Comparison of ENCODE assay signal across 12 mouse cellular contexts in genomic region chr4:62561630-62562001, GRCm38 (mm10). TPM values are rescaled to one million over a fixed set of nuclear protein-coding genes. Genes with fewer than 3 reads are reported as not detected.
DNase-seq lines count a peak whose midpoint lies in the region; ATAC-seq lines count a peak whose summit lies in the region.
"Had no signal": no experiment of that assay in that cellular context is flagged by ENCODE, and none has a peak within 500 bp of the region (broad histone marks: within the 10 kb centered on the region; RNA-seq: fewer than 3 reads in every experiment).

No protein-coding gene starts in this region.

- peaks cover 17% of the 10 kb centered on the region for H3K4me1 ChIP-seq in heart, embryonic 10.5 days
- no peaks in the 10 kb centered on the region for H3K4me1 ChIP-seq in forebrain, embryonic 11.5 days (replicated peaks; ENCODE audit: control insufficient read depth, insufficient read depth, low read length)
- H3K4me1 ChIP-seq in hindbrain, embryonic 14.5 days (replicated peaks; ENCODE audit: control insufficient read depth, insufficient read depth, low read length) = no peaks in the 10 kb centered on the region
- H3K4me1 ChIP-seq in midbrain, embryonic 14.5 days (ENCODE audit: control insufficient read depth, insufficient read depth, low read length) = no peaks in the 10 kb centered on the region

- no peak overlapping the region for H3K9ac ChIP-seq in forebrain, embryonic 11.5 days (ENCODE audit: low read length)
- H3K9ac ChIP-seq in hindbrain, embryonic 14.5 days = peak overlapping the region; percentile 26; the same call in 1 of the 2 replicates
- no peak overlapping the region; the same call in 1 of the 2 replicates for H3K9ac ChIP-seq in midbrain, embryonic 14.5 days (replicated peaks; ENCODE audit: low read length)

- no peak overlapping the region for H3K4me2 ChIP-seq in forebrain, embryonic 11.5 days (ENCODE audit: low read depth, low read length, severe bottlenecking)
- H3K4me2 ChIP-seq in hindbrain, embryonic 14.5 days (replicated peaks) = no peak overlapping the region
- H3K4me2 ChIP-seq in midbrain, embryonic 14.5 days (ENCODE audit: low read length) = no peak overlapping the region
- H3K4me2 ChIP-seq: liver, embryonic 11.5 days had no signal

- peak overlapping the region; percentile 25; the same call in 1 of the 2 replicates for H3K27ac ChIP-seq in heart, embryonic 10.5 days
- H3K27ac ChIP-seq in forebrain, embryonic 11.5 days (ENCODE audit: low read depth, low read length) = no peak overlapping the region
- H3K27ac ChIP-seq in hindbrain, embryonic 14.5 days = no peak overlapping the region
- peak overlapping the region; percentile 43 for H3K27ac ChIP-seq in midbrain, embryonic 14.5 days (replicated peaks; ENCODE audit: low read depth, low read length)

- H3K36me3 ChIP-seq in heart, embryonic 10.5 days = no peaks in the 10 kb centered on the region
- H3K36me3 ChIP-seq in forebrain, embryonic 11.5 days (ENCODE audit: control insufficient read depth, insufficient read depth, low read length) = no peaks in the 10 kb centered on the region
- no peaks in the 10 kb centered on the region for H3K36me3 ChIP-seq in hindbrain, embryonic 14.5 days (replicated peaks; ENCODE audit: control insufficient read depth, insufficient read depth)
- no peaks in the 10 kb centered on the region for H3K36me3 ChIP-seq in midbrain, embryonic 14.5 days (ENCODE audit: control insufficient read depth, insufficient read depth, low read length)

- peak; percentile 16; the same call in 1 of the 2 replicates for ATAC-seq in forebrain, embryonic 11.5 days (replicated peaks; ENCODE audit: low FRiP score)
- ATAC-seq in hindbrain, embryonic 14.5 days (ENCODE audit: low FRiP score) = peak; percentile 23; the same call in 1 of the 2 replicates
- ATAC-seq in midbrain, embryonic 14.5 days (ENCODE audit: low FRiP score, low TSS enrichment) = peak; percentile 51; the same call in 1 of the 2 replicates

- DNase-seq in heart, embryonic 10.5 days (ENCODE audit: low spot score) = no peak
- DNase-seq in heart, adult 8-10 months (ENCODE audit: low spot score) = no peak
- DNase-seq in forebrain, embryonic 11.5 days (ENCODE audit: low spot score) = peak; percentile 26
- DNase-seq in hindbrain, embryonic 14.5 days (ENCODE audit: low spot score) = no peak
- DNase-seq in midbrain, embryonic 14.5 days = no peak
- DNase-seq in right cerebral cortex, adult 2 months (ENCODE audit: low spot score in 2 of 2) = no peak
- DNase-seq in gastrocnemius, postnatal 10 days = no peak
- DNase-seq in left cerebral cortex, adult 8-10 months (ENCODE audit: low spot score in 2 of 2) = no peak

- H3K27me3 ChIP-seq in heart, embryonic 10.5 days (ENCODE audit: insufficient read depth, poor library complexity, severe bottlenecking) = peaks cover 77% of the 10 kb centered on the region
- H3K27me3 ChIP-seq in forebrain, embryonic 11.5 days (ENCODE audit: control insufficient read depth, insufficient read depth, low read length) = no peaks in the 10 kb centered on the region
- H3K27me3 ChIP-seq in hindbrain, embryonic 14.5 days (ENCODE audit: control insufficient read depth, insufficient read depth, low read length) = no peaks in the 10 kb centered on the region
- no peaks in the 10 kb centered on the region for H3K27me3 ChIP-seq in midbrain, embryonic 14.5 days (ENCODE audit: control insufficient read depth, insufficient read depth, low read length)
- H3K27me3 ChIP-seq: CH12.LX had no signal

- WGBS in heart, embryonic 10.5 days = 58% methylated on average over 3 of the region's 3 CpGs
- WGBS in forebrain, embryonic 11.5 days = 55% methylated on average over 3 of the region's 3 CpGs
- WGBS in hindbrain, embryonic 14.5 days = 41% methylated on average over 3 of the region's 3 CpGs
- 48% methylated on average over 3 of the region's 3 CpGs for WGBS in midbrain, embryonic 14.5 days

- no peaks in the 10 kb centered on the region for H3K9me3 ChIP-seq in heart, embryonic 10.5 days
- no peaks in the 10 kb centered on the region for H3K9me3 ChIP-seq in forebrain, embryonic 11.5 days (ENCODE audit: control insufficient read depth, low read length)
- no peaks in the 10 kb centered on the region for H3K9me3 ChIP-seq in hindbrain, embryonic 14.5 days (ENCODE audit: control insufficient read depth, low read length)
- H3K9me3 ChIP-seq in midbrain, embryonic 14.5 days (ENCODE audit: control insufficient read depth, low read length) = no peaks in the 10 kb centered on the region

- H3K4me3 ChIP-seq in heart, embryonic 10.5 days = no peak overlapping the region
- no peak overlapping the region for H3K4me3 ChIP-seq in forebrain, embryonic 11.5 days (ENCODE audit: low read depth, low read length)
- H3K4me3 ChIP-seq in hindbrain, embryonic 14.5 days (replicated peaks; ENCODE audit: low read length) = no peak overlapping the region
- H3K4me3 ChIP-seq in midbrain, embryonic 14.5 days (replicated peaks; ENCODE audit: low read depth, low read length) = no peak overlapping the region

RNA-seq across cellular contexts. Expression of gene Rgs3, which starts 2.0 kb away (rescaled TPM):
- polyA plus RNA-seq in heart, embryonic 10.5 days (2016; fragmentation: Nextera tagmentation; extraction: Ambion mirVana) = 61.4 and 65.4 TPM in 2 replicates
- 10 to 100 TPM; 25.6 to 34.3 (median 30.5) TPM for total RNA-seq in heart, adult 8-10 months (2022)
- polyA plus RNA-seq in forebrain, embryonic 11.5 days (2014; fragmentation: Nextera tagmentation; extraction: Ambion mirVana) = 33.6 and 39.7 TPM in 2 replicates
- polyA plus RNA-seq in hindbrain, embryonic 14.5 days (2014; fragmentation: Nextera tagmentation; extraction: Ambion mirVana) = 35.2 and 42.9 TPM in 2 replicates
- polyA plus RNA-seq in midbrain, embryonic 14.5 days (2014; fragmentation: Nextera tagmentation; extraction: Ambion mirVana) = 49.1 and 63.3 TPM in 2 replicates
- 10 to 100 TPM; 20.1 to 32.8 TPM for total RNA-seq in gastrocnemius, postnatal 10 days (2021)
- total RNA-seq in left cerebral cortex, adult 8-10 months (2022) = 10 to 100 TPM; 30.4 to 34.1 (median 32.8) TPM

RNA-seq across cellular contexts. Expression of gene 4933430I17Rik, which starts 36.4 kb away (rescaled TPM):
- polyA plus RNA-seq in heart, embryonic 10.5 days (2016; fragmentation: Nextera tagmentation; extraction: Ambion mirVana) = 0.36 and 0.49 TPM in 2 replicates
- total RNA-seq in heart, adult 8-10 months (2022) = under 1 TPM in 1 of 4 experiments, not detected in 3; 0.16 TPM
- 1.1 and 1.8 TPM in 2 replicates for polyA plus RNA-seq in forebrain, embryonic 11.5 days (2014; fragmentation: Nextera tagmentation; extraction: Ambion mirVana)
- polyA plus RNA-seq in hindbrain, embryonic 14.5 days (2014; fragmentation: Nextera tagmentation; extraction: Ambion mirVana) = 0.24 and 0.76 TPM in 2 replicates
- 0.78 and 1.6 TPM in 2 replicates for polyA plus RNA-seq in midbrain, embryonic 14.5 days (2014; fragmentation: Nextera tagmentation; extraction: Ambion mirVana)
- total RNA-seq in gastrocnemius, postnatal 10 days (2021) = under 1 TPM; 0.18 to 0.26 TPM
- under 1 TPM; 0.35 to 0.73 (median 0.44) TPM for total RNA-seq in left cerebral cortex, adult 8-10 months (2022)
- total RNA-seq: heart, adult 18-20 months had no signal
- polyA plus RNA-seq: spleen, adult 2 months had no signal

RNA-seq across cellular contexts. Expression of gene Pole3, which starts 36.7 kb away (rescaled TPM):
- polyA plus RNA-seq in heart, embryonic 10.5 days (2016; fragmentation: Nextera tagmentation; extraction: Ambion mirVana) = 72.1 and 87.4 TPM in 2 replicates
- 10 to 100 TPM; 16.9 to 21.1 (median 17.9) TPM for total RNA-seq in heart, adult 8-10 months (2022)
- polyA plus RNA-seq in forebrain, embryonic 11.5 days (2014; fragmentation: Nextera tagmentation; extraction: Ambion mirVana) = 132 and 135 TPM in 2 replicates
- 52.7 and 58.3 TPM in 2 replicates for polyA plus RNA-seq in hindbrain, embryonic 14.5 days (2014; fragmentation: Nextera tagmentation; extraction: Ambion mirVana)
- 50.9 and 63.5 TPM in 2 replicates for polyA plus RNA-seq in midbrain, embryonic 14.5 days (2014; fragmentation: Nextera tagmentation; extraction: Ambion mirVana)
- 10 to 100 TPM; 20.9 to 21.8 TPM for total RNA-seq in gastrocnemius, postnatal 10 days (2021)
- 10 to 100 TPM; 27.6 to 29.5 (median 28.3) TPM for total RNA-seq in left cerebral cortex, adult 8-10 months (2022)

RNA-seq across cellular contexts. Expression of gene Alad, which starts 41.9 kb away (rescaled TPM):
- 144 and 157 TPM in 2 replicates for polyA plus RNA-seq in heart, embryonic 10.5 days (2016; fragmentation: Nextera tagmentation; extraction: Ambion mirVana)
- total RNA-seq in heart, adult 8-10 months (2022) = 10 to 100 TPM; 71.0 to 88.7 (median 82.7) TPM
- polyA plus RNA-seq in forebrain, embryonic 11.5 days (2014; fragmentation: Nextera tagmentation; extraction: Ambion mirVana) = 89.3 and 98.2 TPM in 2 replicates
- 73.4 and 75.2 TPM in 2 replicates for polyA plus RNA-seq in hindbrain, embryonic 14.5 days (2014; fragmentation: Nextera tagmentation; extraction: Ambion mirVana)
- polyA plus RNA-seq in midbrain, embryonic 14.5 days (2014; fragmentation: Nextera tagmentation; extraction: Ambion mirVana) = 69.3 and 78.8 TPM in 2 replicates
- 10 to 100 TPM; 26.9 to 30.0 TPM for total RNA-seq in gastrocnemius, postnatal 10 days (2021)
- total RNA-seq in left cerebral cortex, adult 8-10 months (2022) = 10 to 100 TPM; 35.5 to 39.6 (median 36.9) TPM

RNA-seq across cellular contexts. Expression of gene Hdhd3, which starts 58.3 kb away (rescaled TPM):
- 7.0 and 10.1 TPM in 2 replicates for polyA plus RNA-seq in heart, embryonic 10.5 days (2016; fragmentation: Nextera tagmentation; extraction: Ambion mirVana)
- 1 to 10 TPM; 4.7 to 6.9 (median 5.3) TPM for total RNA-seq in heart, adult 8-10 months (2022)
- polyA plus RNA-seq in forebrain, embryonic 11.5 days (2014; fragmentation: Nextera tagmentation; extraction: Ambion mirVana) = 9.1 and 10.1 TPM in 2 replicates
- polyA plus RNA-seq in hindbrain, embryonic 14.5 days (2014; fragmentation: Nextera tagmentation; extraction: Ambion mirVana) = 11.7 and 13.3 TPM in 2 replicates
- polyA plus RNA-seq in midbrain, embryonic 14.5 days (2014; fragmentation: Nextera tagmentation; extraction: Ambion mirVana) = 12.8 and 14.1 TPM in 2 replicates
- 1 to 10 TPM; 3.9 to 6.2 TPM for total RNA-seq in gastrocnemius, postnatal 10 days (2021)
- 1 to 10 TPM; 7.8 to 9.6 (median 9.5) TPM for total RNA-seq in left cerebral cortex, adult 8-10 months (2022)

Comparison
In these comparisons a context has a peak if more than half of its experiments do, and no peak if none do; other contexts are left out.
1. H3K27ac ChIP-seq: peak in heart, embryonic 10.5 days (single experiment) and midbrain, embryonic 14.5 days (single experiment); none in forebrain, embryonic 11.5 days (single experiment) and hindbrain, embryonic 14.5 days (single experiment).
2. Peak in every context shown above with its lines, with median percentiles within 50 percentile points of each other: ATAC-seq.